Mouse (Mus musculus): ENCODE results near the gene Mapre3.
A peak's percentile ranks its signal among the peaks of the same experiment; 100 is the strongest.

GRCm38 (mm10) chr5:30888337-30889087 is 74.1 kb downstream of the Mapre3 start, which contains the start of gene Agbl5:
- peak; percentile 95 for TF ChIP-seq MAFK (IDR thresholded peaks at IDR 0.05; ENCODE audit: insufficient replicate concordance, low read length)
- TF ChIP-seq CTCF (conservative IDR thresholded peaks at IDR 0.05 in 1 of 2, IDR thresholded peaks at IDR 0.05 in 1 of 2; ENCODE audit: low read depth in 2 of 2, low read length in 2 of 2), result no peak
- TF ChIP-seq ETS1 (conservative IDR thresholded peaks at IDR 0.05; ENCODE audit: low read depth, low read length), result no peak; the same call in 1 of the 2 replicates
- TF ChIP-seq POLR2A (IDR thresholded peaks at IDR 0.05; ENCODE audit: low read depth, low read length), result peak; percentile 63

Measured in CH12.LX (cell line).